In the genomic region with DNA sequence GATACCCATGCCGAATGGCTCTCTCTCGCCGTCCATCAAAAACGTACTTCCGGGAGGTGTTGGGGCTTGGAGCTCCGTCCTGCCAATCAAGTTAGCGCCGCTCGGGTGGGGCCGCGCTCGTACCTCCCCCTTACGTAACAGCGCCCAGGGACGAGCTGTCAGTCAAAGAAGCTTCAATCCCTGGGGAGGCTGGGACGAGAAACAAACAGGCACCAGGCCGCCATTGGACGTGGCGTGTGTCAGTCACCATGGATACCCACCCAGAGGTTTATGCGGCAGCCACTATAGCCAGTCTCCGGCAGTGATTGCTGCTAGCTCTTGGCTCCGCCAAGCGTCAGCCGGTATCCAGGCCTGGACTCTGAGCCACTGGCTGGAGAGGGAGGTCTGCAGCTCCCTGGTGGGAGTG, we compare ENCODE assay signal across 8 mouse cellular contexts.
DNase-seq lines count a peak whose midpoint lies in the region; ATAC-seq and TF ChIP-seq lines count a peak whose summit lies in the region.

No protein-coding gene starts in this region.

- H3K27me3 ChIP-seq in megakaryocyte, embryonic 14.5 days (replicated peaks): peaks cover 15% of the 10 kb centered on the region

- peak; percentile 99 for TF ChIP-seq POLR2A in cortical plate, adult 2 months (IDR thresholded peaks at IDR 0.05; ENCODE audit: extremely low read depth, insufficient read depth, low read length)

- no peak for TF ChIP-seq CTCF in cortical plate, adult 2 months (IDR thresholded peaks at IDR 0.05; ENCODE audit: extremely low read depth, insufficient read depth, low read length)

- peaks cover 2% of the 10 kb centered on the region for H3K4me1 ChIP-seq in cortical plate, adult 2 months (ENCODE audit: control insufficient read depth, insufficient read depth, low read length)
- H3K4me1 ChIP-seq in megakaryocyte, embryonic 14.5 days: peaks cover 25% of the 10 kb centered on the region

- peak; percentile 96 for ATAC-seq in activated CD4-positive, CD25-positive, alpha-beta regulatory T cell, adult 4 months

- no peak overlapping the region for H3K27ac ChIP-seq in cortical plate, adult 2 months (ENCODE audit: insufficient read depth, low read length)

- H3K36me3 ChIP-seq in megakaryocyte, embryonic 14.5 days (replicated peaks; ENCODE audit: low read length): peaks cover 21% of the 10 kb centered on the region

- H3K9me3 ChIP-seq in megakaryocyte, embryonic 14.5 days: no peaks in the 10 kb centered on the region

- H3K4me3 ChIP-seq in cortical plate, adult 2 months (ENCODE audit: insufficient read depth, low read length): peak overlapping the region; percentile 43
- H3K4me3 ChIP-seq in megakaryocyte, embryonic 14.5 days (replicated peaks): peak overlapping the region; percentile 99

- DNase-seq in gastrocnemius, adult 8-10 months (ENCODE audit: low spot score in 2 of 2): peak; percentile 99
- peak; percentile 94 for DNase-seq in hindlimb bud, embryonic 11.5 days (ENCODE audit: extremely low spot score, low read depth, low spot score)
- DNase-seq in left cerebral cortex, adult 8-10 months (ENCODE audit: low spot score in 2 of 2): peak; percentile 100
- DNase-seq in right cerebral cortex, postnatal 10 days (ENCODE audit: low spot score in 2 of 2): peak; percentile 100
- peak; percentile 95 for DNase-seq in urinary bladder, postnatal 25 days (ENCODE audit: low spot score)
